Mouse (Mus musculus) heart, embryonic 14.5 days (tissue): ENCODE results near the gene Bpifb5. TPM values are rescaled to one million over a fixed set of nuclear protein-coding genes. Genes with fewer than 3 reads are reported as not detected.
"Not testable (repeated sequence)": the region's sequence is repeated elsewhere in the genome, so short reads cannot be mapped to it uniquely, and the experiment has no call there.

ENCODE experiments used
- ATAC-seq: fragments of 200-750 bp; cut with Nextera tagmentation; 2 replicates; pipeline ENCODE4 v1.8.0; 2017; ENCODE audit warnings: low read depth, moderate TSS enrichment; ENCODE audit not compliant: insufficient number of reproducible peaks, insufficient read depth, low FRiP score
- H3K27ac ChIP-seq, 2 experiments: fragments of 200-500 bp in 1 of 2; fragments of 300-500 bp in 1 of 2; sonication (generic) in 1 of 2; replicated peaks in 1 of 2; 2 replicates each; pipeline ENCODE4 v1.5.1; 2012 to 2014; ENCODE audit warnings: low read depth in 2 of 2, low read length in 2 of 2, control low read depth in 1 of 2, mild to moderate bottlenecking in 1 of 2, mixed read lengths in 1 of 2; ENCODE audit not compliant: control insufficient read depth in 1 of 2, insufficient read depth in 1 of 2
- H3K27me3 ChIP-seq: fragments of 300-500 bp; sonication (generic); 2 replicates; pipeline ENCODE4 v1.6.1; 2014; ENCODE audit warnings: mild to moderate bottlenecking, low read length, control low read depth; ENCODE audit not compliant: control insufficient read depth, insufficient read depth
- H3K36me3 ChIP-seq: fragments of 300-500 bp; sonication (generic); 2 replicates; pipeline ENCODE4 v1.6.1; 2014; ENCODE audit warnings: mild to moderate bottlenecking, control low read depth, low read length, mixed read lengths; ENCODE audit not compliant: control insufficient read depth, insufficient read depth
- H3K4me1 ChIP-seq, 2 experiments: fragments of 200-500 bp in 1 of 2; fragments of 300-500 bp in 1 of 2; sonication (generic) in 1 of 2; 2 replicates each; pipeline ENCODE4 v1.6.1; 2012 to 2014; ENCODE audit warnings: low read length in 2 of 2, control low read depth in 1 of 2, mixed read lengths in 1 of 2; ENCODE audit not compliant: control insufficient read depth in 2 of 2, insufficient read depth in 2 of 2
- H3K4me2 ChIP-seq: fragments of 300-500 bp; sonication (generic); 2 replicates; pipeline ENCODE4 v1.6.1; 2014; ENCODE audit warnings: mild to moderate bottlenecking, low read length
- H3K4me3 ChIP-seq, 2 experiments: fragments of 200-500 bp in 1 of 2; fragments of 300-500 bp in 1 of 2; sonication (generic) in 1 of 2; 2 replicates each; pipeline ENCODE4 v1.5.1; 2012 to 2014; ENCODE audit warnings: low read length in 2 of 2, mild to moderate bottlenecking in 2 of 2, control low read depth in 1 of 2, low read depth in 1 of 2, moderate library complexity in 1 of 2; ENCODE audit not compliant: control insufficient read depth in 1 of 2, insufficient read depth in 1 of 2
- H3K9ac ChIP-seq: fragments of 300-500 bp; sonication (generic); 2 replicates; pipeline ENCODE4 v1.6.1; 2014; ENCODE audit warnings: mild to moderate bottlenecking, low read length
- H3K9me3 ChIP-seq: fragments of 300-500 bp; sonication (generic); 2 replicates; pipeline ENCODE4 v1.6.1; 2016; ENCODE audit warnings: low read length, control low read depth; ENCODE audit not compliant: control insufficient read depth
- WGBS: fragments of 180-500 bp; shearing (Covaris S2); extraction: QIAGEN DNeasy Blood & Tissue Kit; methylation state at CpG from one replicate; pipeline ENCODE4 v1.1.7; 2014; 5-methylcytosine and 5-hydroxymethylcytosine counted together
- polyA plus RNA-seq: library from polyadenylated mRNA; unstranded; fragments of >200 nt; fragmentation: Nextera tagmentation; extraction: Ambion mirVana; gene quantifications from 2 replicates; pipeline ENCODE4 v1.2.1, GENCODE M21; 2014

Bpifb5 gene
- polyA plus RNA-seq: 0.28 and 0.35 TPM in 2 replicates

DNA sequence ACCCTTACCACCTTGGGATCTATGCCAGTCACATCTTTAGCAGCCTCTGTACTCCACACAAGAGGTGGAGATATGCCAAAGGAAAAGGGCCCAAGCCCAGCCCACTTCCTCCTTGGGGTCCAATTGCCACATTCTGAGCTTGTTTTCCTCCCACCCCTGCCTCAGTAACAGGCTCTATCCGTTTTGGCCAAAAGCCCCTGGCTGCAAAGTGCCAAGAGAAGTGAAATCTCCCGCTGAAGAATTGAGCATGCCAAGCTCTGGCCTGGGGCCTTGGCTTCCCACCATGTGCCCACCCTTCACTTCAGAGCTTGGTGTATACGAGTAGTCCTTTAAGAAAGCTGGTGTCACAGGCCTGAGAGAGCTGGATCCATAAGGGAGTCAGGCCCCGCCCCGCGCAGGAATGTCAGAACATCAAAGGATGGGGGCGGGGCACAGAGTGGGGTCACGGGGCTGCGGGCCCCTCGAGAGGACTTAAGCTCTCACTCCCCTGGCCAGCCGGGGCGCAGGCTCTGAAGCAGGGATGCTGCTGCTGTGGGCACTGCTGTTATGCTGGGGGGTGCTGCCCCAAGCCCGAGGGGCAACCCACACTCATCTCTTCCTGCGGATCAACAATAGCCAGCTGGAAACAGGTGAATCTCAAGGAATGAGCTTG is at the start of gene Bpifb5:
Gene Bpifb5 (plus strand): TSS at position 478 of the 652 bp plus-strand sequence.
- Histone ChIP-seq H3K9me3 (no peaks in the 10 kb centered on the region), H3K4me2 (peak within 1 kb of the TSS; percentile 41), H3K27ac (no peak within 1 kb of the TSS), H3K9ac (0 out of 2 replicates have a peak within 1 kb of the TSS, but pooled peaks have one; percentile 25), H3K4me3 (no peak within 1 kb of the TSS), H3K27me3 (no peaks in the 10 kb centered on the region), H3K36me3 (no peaks in the 10 kb centered on the region), H3K4me1 (peaks cover 24 to 29% of the 10 kb centered on the region in 2 experiments)
- 7% methylated on average over 14 of the region's 14 CpGs for WGBS
- ATAC-seq: peak; percentile 27; the same call in 1 of the 2 replicates

- not testable (repeated sequence) for ATAC-seq, H3K4me1 ChIP-seq, H3K27ac ChIP-seq, H3K4me3 ChIP-seq, H3K9ac ChIP-seq, H3K4me2 ChIP-seq, H3K9me3 ChIP-seq, H3K36me3 ChIP-seq, H3K27me3 ChIP-seq
- 78% methylated on average over 7 of the region's 7 CpGs for whole genome bisulfite sequencing
Observed at GRCm38 (mm10) chr2:154181900-154182299, 41.6 kb upstream of the Bpifb5 start.

DNA sequence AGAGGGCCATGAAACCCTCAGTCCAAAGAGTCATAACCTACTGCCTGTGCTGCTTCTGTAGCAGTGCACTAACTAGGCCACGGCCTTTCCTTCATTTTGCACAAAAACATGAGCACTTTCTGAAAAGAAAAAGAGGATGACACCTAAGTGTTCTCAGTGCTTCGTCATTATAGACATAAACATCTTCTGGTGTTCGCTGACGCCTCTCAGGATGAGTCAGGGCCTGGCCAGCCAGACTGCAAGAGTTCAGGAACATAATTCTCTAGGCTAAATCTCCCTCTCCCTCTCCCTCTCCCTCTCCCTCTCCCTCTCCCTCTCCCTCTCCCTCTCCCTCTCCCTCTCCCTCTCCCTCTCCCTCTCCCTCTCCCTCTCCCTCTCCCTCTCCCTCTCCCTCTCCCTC is 40.5 kb upstream of the Bpifb5 start:
- H3K4me2 ChIP-seq, H3K9me3 ChIP-seq, H3K4me3 ChIP-seq, H3K27me3 ChIP-seq, ATAC-seq, H3K27ac ChIP-seq, H3K9ac ChIP-seq, H3K36me3 ChIP-seq, H3K4me1 ChIP-seq: not testable (repeated sequence)
- WGBS: 74% methylated on average over 4 of the region's 4 CpGs

DNA sequence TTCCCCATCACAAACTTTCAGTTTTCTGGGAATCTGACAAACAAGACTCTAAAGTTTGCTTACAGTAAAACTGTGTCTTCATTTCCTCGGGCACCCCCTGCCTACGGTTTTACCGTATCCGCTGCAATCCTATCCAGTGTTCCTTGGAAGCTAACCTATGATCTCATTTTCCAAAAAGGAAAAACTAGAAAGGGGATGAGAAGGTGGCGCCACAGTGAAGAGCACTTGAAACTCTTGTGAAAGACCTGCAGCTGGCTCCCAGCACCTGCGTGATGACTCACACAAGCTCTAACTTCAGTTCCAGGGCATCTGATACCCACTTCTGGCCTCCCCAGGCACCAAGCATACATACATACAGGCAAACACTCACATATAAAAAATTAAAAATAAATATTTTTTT is 38.2 kb upstream of the Bpifb5 start:
- no peaks in the 10 kb centered on the region for H3K9me3 ChIP-seq
- H3K36me3 ChIP-seq: no peaks in the 10 kb centered on the region
- peaks cover 0 to 3% of the 10 kb centered on the region in 2 experiments; a peak in 2 of 4 replicates for H3K4me1 ChIP-seq
- peak overlapping the region; percentile 10 to 18; a peak in 2 of 4 replicates for H3K27ac ChIP-seq
- ATAC-seq: no peak
- no peaks in the 10 kb centered on the region for H3K27me3 ChIP-seq
- no peak overlapping the region for H3K4me3 ChIP-seq
- 76% methylated on average over 6 of the region's 6 CpGs for WGBS
- H3K4me2 ChIP-seq: no peak overlapping the region
- no peak overlapping the region for H3K9ac ChIP-seq

DNA sequence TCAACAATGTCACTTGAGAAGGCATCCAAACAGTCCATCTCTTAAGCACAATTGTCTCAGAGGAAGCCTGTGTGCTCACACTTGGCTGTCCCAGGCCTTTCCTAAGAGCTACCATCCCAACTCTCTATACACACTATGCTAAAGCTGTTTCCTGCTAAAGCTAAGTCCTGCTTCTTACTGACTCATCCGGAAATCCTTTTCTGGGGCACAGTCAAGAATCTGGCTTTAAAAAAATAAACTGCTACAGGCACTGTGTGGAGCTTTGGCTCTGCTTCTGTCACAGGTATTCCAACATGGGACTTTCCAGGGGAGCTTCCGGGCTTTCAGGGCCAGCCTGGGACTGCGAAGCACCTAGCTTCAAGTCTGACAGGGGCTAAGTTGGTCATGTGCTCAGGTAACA is 37.8 kb upstream of the Bpifb5 start:
- H3K4me3 ChIP-seq: no peak overlapping the region
- H3K9me3 ChIP-seq: no peaks in the 10 kb centered on the region
- peak overlapping the region; percentile 10 to 28; a peak in 2 of 4 replicates for H3K27ac ChIP-seq
- peaks cover 0 to 3% of the 10 kb centered on the region in 2 experiments; a peak in 2 of 4 replicates for H3K4me1 ChIP-seq
- no peaks in the 10 kb centered on the region for H3K27me3 ChIP-seq
- no peak overlapping the region for H3K4me2 ChIP-seq
- 75% methylated on average over 3 of the region's 3 CpGs for WGBS
- H3K36me3 ChIP-seq: no peaks in the 10 kb centered on the region
- no peak overlapping the region for H3K9ac ChIP-seq
- no peak for ATAC-seq

GRCm38 (mm10) chr2:154187468-154187867 is 36.1 kb upstream of the Bpifb5 start:
- Histone ChIP-seq H3K27me3 (no peaks in the 10 kb centered on the region), H3K9ac (no peak overlapping the region), H3K4me3 (no peak overlapping the region), H3K27ac (no peak overlapping the region), H3K9me3 (no peaks in the 10 kb centered on the region), H3K36me3 (no peaks in the 10 kb centered on the region), H3K4me1 (peaks cover 6 to 10% of the 10 kb centered on the region in 2 experiments; a peak in 3 of 4 replicates), H3K4me2 (no peak overlapping the region)
- WGBS: 36% methylated on average over 5 of the region's 5 CpGs
- ATAC-seq: no peak

GRCm38 (mm10) chr2:154189877-154190434 is 33.6 kb upstream of the Bpifb5 start:
- Histone ChIP-seq H3K4me3 (no peak overlapping the region), H3K36me3 (no peaks in the 10 kb centered on the region), H3K27me3 (no peaks in the 10 kb centered on the region), H3K9ac (no peak overlapping the region), H3K27ac (no peak overlapping the region), H3K4me1 (peaks cover 18 to 23% of the 10 kb centered on the region in 2 experiments), H3K4me2 (no peak overlapping the region), H3K9me3 (no peaks in the 10 kb centered on the region)
- WGBS: 83% methylated on average over 7 of the region's 7 CpGs
- ATAC-seq: no peak
